Mouse (Mus musculus) adrenal gland, postnatal 36 days (tissue): ENCODE results near the gene Rrp7a. TPM values are rescaled to one million over a fixed set of nuclear protein-coding genes. Genes with fewer than 3 reads are reported as not detected.
A peak's percentile ranks its signal among the peaks of the same experiment; 100 is the strongest.
"Not testable (repeated sequence)": the region's sequence is repeated elsewhere in the genome, so short reads cannot be mapped to it uniquely, and the experiment has no call there.

Source experiments
- DNase-seq, 2 experiments: peaks; one replicate each; pipeline ENCODE4 v3.0.0; 2021; ENCODE audit warnings: mixed read lengths in 1 of 2
- total RNA-seq, 2 experiments: library from RNA; stranded (reverse); gene quantifications; 2 replicates each; pipeline ENCODE4 v1.2.3; 2021

Gene Rrp7a
- total RNA-seq, 2 experiments from 2014 or later = 108 to 127 TPM

DNA sequence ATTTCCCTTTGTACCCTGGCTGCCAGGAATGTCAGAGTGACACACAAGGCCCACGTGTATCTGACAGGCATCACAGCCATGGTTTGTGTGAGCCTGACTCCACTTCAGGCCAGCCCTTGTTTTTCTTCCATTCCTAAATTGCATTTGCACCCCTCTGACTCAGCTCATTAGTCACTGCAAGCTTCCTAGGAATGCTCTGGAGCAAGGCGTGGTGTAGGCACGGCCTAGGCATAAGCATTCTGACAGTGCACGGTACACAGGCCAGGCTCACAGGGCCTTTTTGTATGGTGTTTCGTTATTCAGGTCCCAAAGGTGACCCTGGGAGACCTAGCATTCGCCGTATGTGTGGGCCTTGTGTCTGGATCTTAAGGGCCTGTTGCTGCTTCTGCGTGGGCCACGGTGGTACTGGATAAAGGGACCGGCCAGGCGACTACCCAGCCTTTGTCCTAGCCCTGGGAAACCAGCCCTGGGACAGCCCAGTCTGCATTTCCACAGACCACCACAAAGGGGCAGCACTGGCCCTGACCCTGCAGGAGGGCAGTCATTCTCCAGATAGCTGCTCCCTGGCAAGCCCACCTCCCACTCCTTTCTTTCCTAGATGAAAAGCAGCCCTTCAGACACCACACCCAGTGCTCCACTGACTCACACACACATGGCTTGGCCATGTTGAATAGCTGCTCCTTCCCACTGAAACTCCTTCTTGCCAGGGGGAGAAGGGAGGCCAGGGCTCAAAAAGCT lies 34.5 kb upstream of the Rrp7a start:
- DNase-seq = peak; percentile 71 to 80

DNA sequence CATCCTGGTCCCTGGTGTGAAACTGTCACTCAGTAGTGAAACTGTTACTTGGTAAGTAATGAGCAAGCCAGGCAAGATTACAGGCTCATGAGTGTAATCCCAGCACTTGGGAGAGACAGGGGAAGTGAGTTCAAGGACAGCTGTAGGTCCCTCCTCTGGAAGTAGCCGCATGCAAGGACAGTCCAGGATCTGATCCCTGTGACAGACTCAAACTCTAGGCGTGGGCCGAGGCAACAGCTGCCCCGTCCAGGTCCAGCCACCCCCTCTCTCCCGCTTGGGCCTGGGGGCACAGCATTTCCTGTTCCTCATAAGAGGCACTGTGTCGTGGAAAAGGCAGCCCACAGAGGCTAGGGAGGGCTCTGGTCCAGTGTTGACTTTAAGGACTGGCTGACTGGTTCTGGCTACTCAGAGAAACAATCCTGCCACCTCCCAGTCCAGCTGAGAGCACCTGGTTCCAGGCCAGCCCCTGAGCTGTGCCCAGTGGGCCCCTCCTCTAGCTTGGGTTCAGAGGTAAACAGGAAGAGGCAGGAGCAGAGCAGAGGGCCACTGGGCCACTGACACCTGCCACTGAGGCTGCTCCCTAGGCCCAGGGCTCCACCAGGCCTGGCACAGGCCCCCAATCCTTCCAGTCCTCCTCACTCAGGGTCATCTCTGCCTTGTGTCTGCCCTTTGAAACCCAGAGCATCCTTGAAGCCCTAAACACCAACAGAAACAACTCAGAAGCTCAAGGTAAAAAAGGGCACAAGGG lies 33.2 kb upstream of the Rrp7a start:
- DNase-seq = peak; percentile 48 to 60

- no peak for DNase-seq
Observed at GRCm38 (mm10) chr15:83154309-83154708, 31.7 kb upstream of the Rrp7a start.

- no peak for DNase-seq
Observed at GRCm38 (mm10) chr15:83150694-83151093, 28.1 kb upstream of the Rrp7a start.

DNA sequence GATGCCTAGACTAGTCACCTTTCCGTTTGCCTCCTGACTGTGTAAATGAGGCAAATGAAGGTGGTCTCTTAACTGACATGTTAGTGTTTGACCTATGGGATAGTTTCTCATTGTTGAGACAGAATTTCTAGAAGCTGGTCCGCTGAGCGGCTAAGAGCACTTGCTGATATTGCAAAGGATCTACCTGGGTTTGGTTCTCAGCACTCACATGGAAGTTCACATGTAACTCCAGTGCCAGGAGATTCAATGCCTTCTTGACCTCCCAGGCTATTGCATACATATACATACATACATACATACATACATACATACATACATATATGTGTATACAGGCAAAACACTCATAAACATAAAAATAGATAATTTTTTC lies 27.5 kb upstream of the Rrp7a start:
- DNase-seq = no peak

- DNase-seq = peak; percentile 97 to 98
Observed at GRCm38 (mm10) chr15:83149196-83150072, 26.8 kb upstream of the Rrp7a start, which contains the start of gene Poldip3. Poldip3 (minus strand) TSS chr15:83149384.

DNA sequence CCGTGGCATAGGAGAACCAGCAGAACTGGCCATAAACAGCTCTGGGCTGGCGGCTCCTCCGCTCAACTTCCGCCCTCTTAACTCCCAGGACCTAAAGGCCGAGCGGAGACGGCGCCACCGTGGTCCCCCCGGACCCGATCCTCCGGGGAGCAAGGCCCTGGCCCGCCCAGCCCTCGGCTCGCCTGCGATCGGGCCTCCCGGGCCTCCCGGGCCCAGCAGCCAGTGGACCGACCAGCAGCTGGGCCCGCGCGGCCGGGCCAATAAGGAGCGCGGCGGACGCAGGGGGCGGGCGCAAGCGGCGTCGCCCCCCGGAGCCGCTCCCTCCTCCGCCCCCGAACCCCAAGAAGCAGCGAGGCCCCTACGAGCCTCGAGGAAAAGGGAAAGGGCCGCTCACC lies 26.2 kb upstream of the Rrp7a start:
- peak; percentile 79 to 88 for DNase-seq

DNA sequence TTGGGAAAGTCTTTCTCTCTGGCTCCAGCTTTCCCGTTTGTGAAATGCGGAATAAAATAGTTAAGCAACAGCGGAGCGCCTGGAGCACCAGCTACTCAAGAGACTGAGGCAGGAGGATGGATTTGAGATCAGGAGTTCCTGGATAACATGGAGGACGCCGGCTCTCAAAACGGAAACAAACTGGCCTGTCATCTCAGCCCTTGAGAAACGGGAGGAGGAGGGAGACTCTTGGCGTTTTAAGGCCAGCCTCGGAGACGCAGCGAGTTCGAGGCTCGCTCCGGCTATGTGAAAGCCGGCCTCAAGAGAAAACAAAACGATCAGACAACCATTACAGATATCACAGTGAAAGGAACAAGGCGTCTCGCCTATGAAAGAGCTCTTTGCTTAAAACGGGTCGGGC lies 25.8 kb upstream of the Rrp7a start:
- peak in 1 of 2 experiments; percentile 30 for DNase-seq

GRCm38 (mm10) chr15:83145541-83145940 lies 22.9 kb upstream of the Rrp7a start:
- no peak for DNase-seq

GRCm38 (mm10) chr15:83142861-83143260 lies 20.3 kb upstream of the Rrp7a start:
- DNase-seq = peak in 1 of 2 experiments; percentile 23

DNA sequence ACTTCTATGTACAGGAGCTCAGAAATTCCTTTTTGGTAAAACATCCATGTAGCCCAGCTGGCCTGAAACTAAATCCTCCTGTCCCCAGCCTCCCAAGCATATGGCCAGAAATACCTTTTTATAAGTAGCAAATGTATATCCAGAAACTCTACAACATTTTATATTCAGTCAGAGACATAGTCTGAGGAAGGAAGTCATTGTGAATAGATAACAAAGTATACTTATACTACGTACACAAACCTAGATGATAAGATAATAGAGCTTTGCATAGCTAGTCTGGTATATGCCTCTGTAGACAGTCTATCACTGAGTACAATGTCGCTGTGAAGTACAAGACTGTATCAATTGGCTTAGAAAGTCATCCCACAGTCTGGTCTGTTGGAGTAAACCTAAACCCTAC lies 13.1 kb upstream of the Rrp7a start:
- DNase-seq = no peak

DNA sequence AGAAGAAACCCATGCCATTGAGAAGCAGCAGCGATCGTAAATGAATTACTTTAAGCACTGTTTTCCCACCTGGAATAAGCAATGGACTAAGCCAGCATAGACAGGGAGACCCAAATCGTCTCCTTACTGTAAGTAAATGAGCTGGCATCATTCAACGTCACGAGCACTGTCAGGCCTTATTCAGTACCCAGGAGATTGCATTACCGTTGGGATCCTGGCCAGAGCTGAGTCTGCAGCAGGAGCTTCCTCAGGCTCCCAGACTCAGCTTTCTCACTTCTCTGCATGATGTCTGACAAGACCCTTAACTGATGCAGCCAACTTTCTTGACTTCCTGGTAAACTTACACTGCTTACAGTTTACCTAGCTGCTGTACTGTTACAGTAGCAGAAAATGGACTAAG lies 12.1 kb upstream of the Rrp7a start:
- peak in 1 of 2 experiments; percentile 41 for DNase-seq

- no peak for DNase-seq
Observed at GRCm38 (mm10) chr15:83129530-83130231, 7.1 kb upstream of the Rrp7a start.

GRCm38 (mm10) chr15:83127037-83127436 lies 4.4 kb upstream of the Rrp7a start:
- not testable (repeated sequence) for DNase-seq

- no peak for DNase-seq
Observed at GRCm38 (mm10) chr15:83126582-83126981, 4.0 kb upstream of the Rrp7a start.

DNA sequence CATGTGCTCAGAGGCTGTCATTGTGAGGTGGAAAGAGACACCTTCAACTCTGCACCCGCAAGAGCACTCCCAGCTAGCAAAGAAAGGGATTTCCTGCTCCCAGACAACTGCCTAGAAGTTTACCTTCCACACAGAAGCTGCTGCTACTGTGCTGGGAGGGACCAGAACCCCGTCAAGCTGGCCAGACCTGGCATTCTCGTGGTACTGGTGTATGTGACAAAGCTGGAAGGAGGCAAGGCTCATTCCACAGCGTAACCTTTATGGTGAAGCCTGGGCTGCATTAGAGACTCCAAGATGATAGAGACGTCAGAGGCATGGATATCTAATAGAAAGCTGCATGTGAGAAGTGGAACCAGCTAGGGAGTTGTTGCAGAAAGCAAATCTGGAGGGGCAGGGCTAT lies 2.0 kb upstream of the Rrp7a start:
- no peak for DNase-seq

GRCm38 (mm10) chr15:83121709-83122565 lies 664 bp downstream of the Rrp7a start:
- peak; percentile 58 to 73 for DNase-seq

- DNase-seq = peak; percentile 53 to 64
Observed at GRCm38 (mm10) chr15:83118360-83118759, 4.2 kb downstream of the Rrp7a start.

DNA sequence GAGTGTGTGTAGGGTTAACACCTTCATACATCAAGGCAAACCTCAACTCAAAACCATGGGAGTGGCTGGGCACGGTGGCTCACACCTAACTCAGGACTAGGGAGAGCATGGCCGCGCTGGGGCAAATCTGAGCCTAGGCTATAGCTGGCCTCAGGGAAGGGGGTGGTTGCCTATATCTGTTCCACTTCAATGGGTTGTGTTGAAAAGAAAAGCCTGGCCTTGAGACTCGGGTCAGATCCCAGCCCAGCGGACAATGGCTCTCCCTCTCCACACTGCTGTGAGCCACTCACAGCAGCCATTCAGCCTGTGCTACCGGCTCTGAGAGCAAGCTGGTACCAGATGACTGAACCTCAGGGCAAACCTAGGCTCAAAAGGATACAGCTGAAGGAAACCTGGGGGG lies 7.5 kb downstream of the Rrp7a start:
- DNase-seq = no peak

GRCm38 (mm10) chr15:83114106-83114505 lies 8.5 kb downstream of the Rrp7a start:
- DNase-seq = no peak

- DNase-seq = peak; percentile 84 to 90
Observed at GRCm38 (mm10) chr15:83112898-83113297, 9.7 kb downstream of the Rrp7a start.
